Mouse (Mus musculus): Measurements from ENCODE around the gene Nceh1.

Nceh1 gene

GRCm38 (mm10) chr3:27182733-27183600 lies at the start of gene Nceh1:
Gene Nceh1 (plus strand): TSS chr3:27182965.
- no peak for DNase-seq (ENCODE audit: extremely low read depth, low read depth, low spot score)

DNA sequence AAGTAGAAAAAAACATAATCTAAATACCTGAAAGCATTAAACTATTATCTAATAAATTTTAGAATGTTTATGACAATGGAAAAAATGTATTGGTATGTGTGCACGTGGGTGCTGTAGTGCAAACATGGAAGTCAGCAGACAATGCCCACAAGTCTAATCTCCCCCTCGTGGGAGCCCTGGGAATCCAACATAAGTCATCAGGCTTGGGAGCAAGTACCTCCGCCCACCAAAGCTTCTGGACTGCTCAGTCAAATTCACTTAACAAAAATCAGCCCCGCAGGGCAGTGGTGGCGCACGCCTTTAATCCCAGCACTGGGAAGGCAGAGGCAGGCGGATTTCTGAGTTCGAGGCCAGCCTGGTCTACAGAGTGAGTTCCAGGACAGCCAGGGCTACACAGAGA lies 42.7 kb upstream of the Nceh1 start:
- DNase-seq (ENCODE audit: extremely low read depth, low read depth, low spot score): no peak

- DNase-seq (ENCODE audit: extremely low read depth, low read depth, low spot score): no peak
Measured at GRCm38 (mm10) chr3:27143570-27143969, 39.2 kb upstream of the Nceh1 start.

- no peak for DNase-seq (ENCODE audit: extremely low read depth, low read depth, low spot score)
Measured at GRCm38 (mm10) chr3:27145733-27146132, 37.0 kb upstream of the Nceh1 start.

- no peak for DNase-seq (ENCODE audit: extremely low read depth, low read depth, low spot score)
Measured at GRCm38 (mm10) chr3:27153191-27153671, 29.5 kb upstream of the Nceh1 start.

GRCm38 (mm10) chr3:27153701-27154209 lies 29.0 kb upstream of the Nceh1 start, which contains the start of gene Ect2:
Gene Ect2 (minus strand): TSS chr3:27153878.
- DNase-seq (ENCODE audit: extremely low read depth, low read depth, low spot score): peak; percentile 82

- DNase-seq (ENCODE audit: extremely low read depth, low read depth, low spot score): no peak
Measured at GRCm38 (mm10) chr3:27154280-27154679, 28.5 kb upstream of the Nceh1 start.

- DNase-seq (ENCODE audit: extremely low read depth, low read depth, low spot score): no peak
Measured at GRCm38 (mm10) chr3:27155051-27155855, 27.5 kb upstream of the Nceh1 start.

- no peak for DNase-seq (ENCODE audit: extremely low read depth, low read depth, low spot score)
Measured at GRCm38 (mm10) chr3:27155856-27156593, 26.7 kb upstream of the Nceh1 start.

- DNase-seq (ENCODE audit: extremely low read depth, low read depth, low spot score): no peak
Measured at GRCm38 (mm10) chr3:27156594-27156949, 26.2 kb upstream of the Nceh1 start.

DNA sequence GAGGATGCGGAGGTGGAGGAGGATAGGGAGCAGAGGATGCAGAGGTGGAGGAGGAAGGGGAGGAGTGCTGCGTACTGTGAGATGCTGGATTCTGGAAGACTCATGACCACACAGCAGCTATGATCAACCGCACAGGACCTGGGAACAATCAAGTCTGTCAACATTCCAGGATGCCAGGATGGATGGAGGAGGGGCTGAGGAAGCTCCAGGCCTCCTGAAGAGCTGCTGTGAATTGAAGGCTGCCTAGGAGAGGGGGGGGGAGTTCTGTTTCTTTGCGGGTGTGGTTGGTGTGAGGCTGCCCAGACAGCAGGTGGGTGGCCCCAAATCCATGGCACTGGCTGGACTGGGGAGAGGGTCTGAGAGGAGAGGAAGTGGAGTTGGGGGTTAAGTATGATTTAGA lies 23.9 kb upstream of the Nceh1 start:
- no peak for DNase-seq (ENCODE audit: extremely low read depth, low read depth, low spot score)

GRCm38 (mm10) chr3:27161645-27162409 lies 20.9 kb upstream of the Nceh1 start:
- no peak for DNase-seq (ENCODE audit: extremely low read depth, low read depth, low spot score)

DNA sequence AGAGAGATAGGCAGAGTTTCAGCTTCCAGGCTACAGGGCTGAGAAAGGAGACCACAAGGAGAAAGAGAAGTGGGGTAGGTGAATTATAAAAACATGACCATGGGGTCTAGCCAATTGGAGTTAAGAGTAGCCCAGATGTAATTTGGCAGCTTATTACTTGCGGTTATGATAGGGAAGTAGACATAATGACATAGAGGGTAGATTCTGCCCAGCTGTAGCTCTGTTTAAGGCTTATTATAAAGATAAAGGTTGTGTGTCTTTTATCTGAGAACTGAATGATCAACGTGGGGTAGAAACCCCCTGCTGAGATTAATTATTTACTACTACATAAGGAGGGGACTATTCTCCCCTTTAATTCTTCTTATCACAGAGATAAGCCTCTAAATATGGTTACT lies 20.4 kb upstream of the Nceh1 start:
- DNase-seq (ENCODE audit: extremely low read depth, low read depth, low spot score): no peak

GRCm38 (mm10) chr3:27165481-27166065 lies 17.2 kb upstream of the Nceh1 start:
- DNase-seq (ENCODE audit: extremely low read depth, low read depth, low spot score): no peak

GRCm38 (mm10) chr3:27170257-27170656 lies 12.5 kb upstream of the Nceh1 start:
- DNase-seq (ENCODE audit: extremely low read depth, low read depth, low spot score): no peak

GRCm38 (mm10) chr3:27179711-27180110 lies 3.1 kb upstream of the Nceh1 start:
- DNase-seq (ENCODE audit: extremely low read depth, low read depth, low spot score): no peak

DNA sequence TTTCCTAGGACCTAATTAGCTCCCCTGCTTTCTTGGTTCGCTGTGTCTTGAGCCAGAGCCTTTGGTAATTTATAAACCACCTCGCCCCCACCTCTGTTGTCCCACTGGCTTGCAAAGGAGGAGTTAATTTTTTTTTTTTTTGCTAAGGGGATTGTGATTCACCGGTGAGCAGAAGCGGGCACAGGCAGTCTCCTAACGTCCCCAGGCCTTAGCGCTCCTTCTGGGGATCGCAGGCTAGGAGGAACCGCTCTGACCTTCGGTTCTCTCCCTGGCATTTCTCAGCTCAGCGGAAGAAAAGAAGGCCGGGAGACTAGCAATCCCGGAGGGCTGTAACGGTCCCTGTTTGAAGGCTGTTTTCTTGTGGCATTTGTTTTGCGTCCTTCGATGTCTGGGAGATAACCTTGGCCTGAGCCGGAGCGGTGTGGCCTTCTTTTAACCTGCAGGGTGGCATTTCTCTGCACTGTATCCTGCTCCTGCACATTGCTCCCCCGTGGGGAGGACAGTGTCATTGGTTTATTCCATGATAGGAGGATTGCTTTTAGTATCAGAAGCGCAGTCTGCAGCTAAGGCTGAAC lies 923 bp downstream of the Nceh1 start:
- no peak for DNase-seq (ENCODE audit: extremely low read depth, low read depth, low spot score)

GRCm38 (mm10) chr3:27188386-27188785 lies 5.6 kb downstream of the Nceh1 start:
- DNase-seq (ENCODE audit: extremely low read depth, low read depth, low spot score): no peak
